Mouse (Mus musculus) urinary bladder, postnatal 4 days (tissue): Measurements from ENCODE around the gene Cdh13.

Experiments
- DNase-seq, 2 experiments: peaks; one replicate each; pipeline ENCODE4 v3.0.0; 2021 to 2022; ENCODE audit warnings: low spot score in 2 of 2

Cdh13 gene

DNA sequence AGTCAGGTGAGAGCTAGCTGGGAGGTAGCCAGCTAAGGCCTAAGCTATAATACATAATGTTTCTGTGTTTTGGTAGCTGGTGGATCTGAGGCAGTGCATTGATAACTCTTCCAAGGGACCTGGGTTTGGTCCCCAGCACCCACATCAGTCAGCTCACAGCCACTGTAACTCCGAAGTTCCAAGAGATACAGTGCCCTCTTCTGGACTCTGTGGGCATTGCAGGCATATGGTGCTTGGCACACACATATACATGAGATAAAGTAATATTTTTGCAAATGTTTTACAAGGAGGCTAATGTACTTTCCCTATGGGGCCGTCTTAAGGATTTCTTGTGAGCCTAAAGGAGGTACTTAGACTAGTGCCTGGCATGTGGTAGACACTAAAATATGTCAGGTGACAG, 755.8 kb downstream of the Cdh13 start:
- DNase-seq = no peak

DNA sequence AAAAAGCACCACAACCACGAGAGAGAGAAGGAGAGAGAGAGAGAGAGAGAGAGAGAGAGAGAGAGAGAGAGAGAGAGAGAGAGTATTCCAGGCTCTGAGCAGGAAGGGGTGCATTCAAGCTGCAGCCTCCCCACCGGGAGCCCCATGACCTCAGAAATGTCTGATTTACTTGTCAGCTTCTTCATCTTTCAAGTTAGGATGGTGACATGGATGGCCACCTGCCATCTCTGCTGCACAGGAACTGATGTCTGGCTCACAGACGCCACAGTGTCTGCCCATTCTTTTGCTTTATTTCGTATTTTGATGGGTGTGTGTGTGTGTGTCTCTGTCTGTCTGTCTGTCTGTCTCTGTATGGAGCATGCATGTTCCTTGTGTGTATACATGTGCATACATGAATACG, 774.3 kb downstream of the Cdh13 start:
- no peak for DNase-seq

DNA sequence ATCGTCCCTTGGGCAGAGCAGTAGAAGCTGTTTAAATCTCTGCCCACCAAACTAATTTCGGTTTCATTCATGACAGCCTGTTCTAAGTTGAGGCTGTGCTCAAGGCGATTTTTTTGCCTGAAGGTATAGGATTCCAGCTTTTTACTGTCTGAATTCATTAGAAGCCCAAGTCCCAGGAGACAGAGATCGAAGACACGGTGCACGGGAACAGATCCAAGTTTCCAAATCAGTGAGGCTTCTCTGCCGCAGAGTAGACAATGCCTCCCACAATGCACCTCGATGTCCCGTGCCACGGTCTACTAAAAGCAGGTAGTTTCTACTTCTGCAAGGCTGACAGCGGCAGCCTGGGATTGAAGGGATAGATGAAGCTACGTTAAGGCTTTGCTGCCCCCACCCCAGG, 778.1 kb downstream of the Cdh13 start:
- no peak for DNase-seq

DNA sequence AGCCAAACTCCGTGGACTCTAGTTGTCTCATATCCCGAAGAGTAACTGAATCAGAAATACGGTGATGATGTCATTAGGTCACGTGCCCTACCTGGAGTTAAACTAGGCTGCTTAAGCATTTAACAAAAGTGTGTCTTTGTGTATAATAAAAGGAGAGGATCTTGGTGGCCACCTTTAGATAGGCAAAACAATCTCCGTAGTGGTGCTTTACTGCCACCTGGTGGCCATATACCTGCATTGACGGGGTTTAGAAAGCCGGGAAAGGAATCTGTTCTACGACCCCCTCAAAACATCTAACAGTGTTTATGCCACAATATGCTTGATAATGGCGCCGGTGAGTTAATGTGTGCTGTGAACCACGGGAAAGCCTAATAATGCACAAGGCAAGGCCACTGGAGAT, 781.0 kb downstream of the Cdh13 start:
- DNase-seq = no peak

DNA sequence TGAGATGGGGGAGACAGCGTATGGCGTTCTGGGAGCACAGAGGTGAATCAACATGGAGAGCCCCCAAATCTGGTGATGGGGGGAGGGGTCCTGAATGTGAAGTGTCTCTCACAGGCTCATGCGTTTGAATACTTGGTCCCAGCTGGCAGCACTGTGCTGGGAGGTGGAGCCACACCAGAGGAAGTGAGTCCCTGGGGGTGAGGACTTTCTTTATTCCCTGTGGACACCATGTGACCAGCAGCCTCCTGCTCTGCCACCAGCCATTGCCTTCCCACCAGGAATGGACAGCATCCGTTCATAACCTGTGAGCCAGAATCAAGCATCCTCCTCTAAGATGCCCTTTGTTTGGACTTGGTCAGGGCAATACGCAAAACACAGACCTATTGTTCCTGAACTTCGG, 788.8 kb downstream of the Cdh13 start:
- no peak for DNase-seq

DNA sequence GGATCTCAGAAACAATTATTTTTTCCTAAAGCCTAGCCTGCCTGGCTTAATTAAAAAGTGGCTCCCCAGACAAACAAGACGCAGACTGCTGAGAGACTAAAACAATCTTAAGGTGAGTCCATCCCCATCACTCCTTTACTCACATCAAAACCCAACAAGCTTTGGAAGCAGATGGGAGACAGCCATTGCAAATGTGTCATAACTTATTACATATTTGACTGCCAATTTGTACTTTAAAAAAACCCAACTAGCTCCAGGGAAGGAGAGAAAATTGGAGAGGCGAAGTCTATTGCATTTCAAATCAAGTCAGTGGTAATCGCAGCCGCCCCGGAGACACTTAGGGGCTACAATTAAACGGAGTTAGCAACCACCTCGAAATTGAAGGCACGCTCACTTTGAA, 801.5 kb downstream of the Cdh13 start:
- DNase-seq = no peak

DNA sequence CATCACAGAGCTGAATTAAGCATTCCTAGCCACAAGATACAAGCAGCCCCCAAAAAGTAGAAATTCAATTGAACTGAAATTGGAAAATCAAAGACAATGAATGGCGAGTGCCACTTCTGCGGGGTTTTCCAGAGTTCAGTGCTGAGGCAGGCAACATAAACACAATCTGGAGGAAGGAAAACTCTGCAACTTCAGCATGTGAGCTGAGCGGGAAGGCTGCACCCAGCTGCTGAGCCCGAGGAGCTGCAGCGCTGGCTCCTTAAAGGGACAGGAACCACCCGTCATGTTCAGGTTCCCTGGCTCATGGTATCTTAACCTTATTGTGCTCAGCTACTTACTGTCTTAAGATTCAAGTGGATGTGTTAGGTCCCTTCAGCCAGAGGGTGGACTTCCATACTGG, 814.7 kb downstream of the Cdh13 start:
- no peak for DNase-seq

DNA sequence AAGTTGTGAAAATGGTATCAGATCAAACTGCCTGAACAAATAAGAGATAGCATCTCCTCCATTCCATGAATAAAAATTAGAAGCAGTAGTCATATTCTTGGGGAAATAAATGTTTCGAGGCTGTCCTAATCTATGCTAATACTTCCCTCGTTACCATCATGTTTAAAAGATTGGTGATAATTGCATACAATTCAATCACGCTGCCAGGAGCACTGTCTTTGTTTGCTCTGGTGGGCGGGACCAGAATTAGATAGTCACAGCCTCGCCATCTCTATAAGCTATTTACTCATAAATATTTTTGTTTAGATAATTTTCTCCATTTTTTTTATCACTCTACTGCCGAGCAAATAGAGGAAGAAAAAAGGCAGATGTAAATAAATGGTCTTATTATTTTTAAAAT, 819.3 kb downstream of the Cdh13 start:
- no peak for DNase-seq

DNA sequence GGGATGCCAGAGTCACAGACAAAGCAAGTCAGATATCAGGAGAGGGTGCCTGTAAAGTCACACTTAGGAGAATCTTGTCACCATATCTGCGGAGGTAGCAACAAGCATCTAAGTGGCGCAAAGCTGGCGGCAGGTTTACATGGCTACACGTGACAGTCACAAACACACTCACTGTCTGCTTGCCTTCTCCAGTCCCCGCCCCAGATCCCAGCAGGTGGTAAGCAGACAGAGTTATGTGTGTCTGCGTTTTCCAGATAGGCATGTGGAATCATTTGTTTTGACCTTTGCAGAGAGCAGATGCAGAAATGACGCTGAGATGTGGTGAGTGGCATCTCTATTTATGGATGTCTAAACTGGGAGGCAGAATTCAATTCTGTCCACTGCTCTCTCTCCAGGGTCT, 826.1 kb downstream of the Cdh13 start:
- no peak for DNase-seq

DNA sequence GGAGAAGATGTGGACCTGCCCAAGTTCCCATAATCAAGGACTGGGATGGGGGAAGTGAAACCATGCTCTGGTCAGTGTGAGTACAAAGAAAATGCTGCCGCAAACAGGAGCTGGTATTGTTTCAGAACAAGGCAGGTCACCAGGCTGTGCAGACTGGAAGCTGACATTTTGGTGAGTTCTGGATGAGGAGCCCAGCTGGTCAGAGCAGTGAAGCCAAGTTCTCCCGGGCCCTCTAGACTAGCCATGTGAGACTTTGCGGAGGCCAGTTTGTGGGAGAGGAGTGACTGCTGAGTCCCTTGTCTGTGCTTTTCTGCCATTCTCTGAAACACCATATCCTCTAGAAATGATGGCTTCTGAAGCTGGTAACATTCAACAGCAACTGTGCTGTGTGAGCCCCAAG, 829.3 kb downstream of the Cdh13 start:
- no peak for DNase-seq

DNA sequence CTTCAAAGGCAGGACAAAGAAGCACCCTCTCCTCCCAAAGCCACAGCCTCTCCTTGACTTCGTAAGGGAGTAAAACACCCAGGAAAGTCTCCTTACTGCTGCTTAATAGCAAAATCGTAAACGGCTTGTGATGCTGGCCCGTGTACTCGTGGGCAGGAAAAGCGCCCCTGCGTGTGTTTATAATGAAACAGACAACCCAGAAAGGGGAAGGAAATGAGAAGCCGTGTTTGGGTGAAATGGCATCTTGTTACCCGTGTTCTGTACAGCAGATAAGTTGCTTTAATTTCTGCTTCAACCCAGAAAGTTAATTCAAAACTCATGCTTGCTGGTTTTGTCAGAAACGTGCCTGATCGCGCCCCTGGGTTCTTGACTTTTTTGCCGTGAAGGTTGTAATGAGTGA, 837.7 kb downstream of the Cdh13 start:
- no peak for DNase-seq

DNA sequence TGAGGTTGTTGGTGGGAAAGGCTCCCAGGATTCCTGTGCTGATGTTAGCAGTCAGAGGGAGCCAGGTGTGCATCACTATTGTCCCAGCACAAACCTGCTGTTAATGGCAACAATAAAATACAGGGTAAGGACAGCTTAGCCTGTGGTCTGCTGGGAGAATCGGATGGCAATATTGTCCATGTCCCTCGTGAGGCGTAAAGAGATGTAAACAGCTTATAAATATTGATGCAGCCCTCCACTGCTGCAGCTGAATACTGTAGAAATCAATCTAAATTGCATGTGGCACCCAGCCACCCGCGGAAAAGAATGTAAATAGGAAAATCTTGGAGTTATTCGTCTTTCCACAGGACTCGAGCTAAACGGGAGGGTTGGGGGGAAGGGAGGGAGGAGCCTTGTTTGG, 844.3 kb downstream of the Cdh13 start:
- no peak for DNase-seq

DNA sequence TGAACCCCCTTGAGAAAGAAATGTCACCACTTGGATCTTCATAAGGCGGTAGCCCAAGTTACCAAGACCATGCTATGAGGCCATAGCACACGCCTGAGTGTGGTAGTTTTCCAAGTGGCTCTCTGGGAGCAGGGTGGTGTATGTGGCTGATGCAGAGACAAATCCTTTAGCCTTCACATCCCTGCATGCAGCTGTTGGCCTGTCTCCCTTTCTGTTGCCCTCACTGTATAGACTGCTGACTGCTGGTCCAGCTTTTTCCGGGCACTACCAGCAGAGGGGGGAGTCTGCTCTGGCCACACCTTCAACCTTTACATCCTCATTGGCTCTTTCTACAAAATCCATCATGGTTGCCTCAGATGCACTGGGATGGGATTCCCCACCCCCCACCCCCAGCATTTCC, 844.7 kb downstream of the Cdh13 start:
- no peak for DNase-seq

DNA sequence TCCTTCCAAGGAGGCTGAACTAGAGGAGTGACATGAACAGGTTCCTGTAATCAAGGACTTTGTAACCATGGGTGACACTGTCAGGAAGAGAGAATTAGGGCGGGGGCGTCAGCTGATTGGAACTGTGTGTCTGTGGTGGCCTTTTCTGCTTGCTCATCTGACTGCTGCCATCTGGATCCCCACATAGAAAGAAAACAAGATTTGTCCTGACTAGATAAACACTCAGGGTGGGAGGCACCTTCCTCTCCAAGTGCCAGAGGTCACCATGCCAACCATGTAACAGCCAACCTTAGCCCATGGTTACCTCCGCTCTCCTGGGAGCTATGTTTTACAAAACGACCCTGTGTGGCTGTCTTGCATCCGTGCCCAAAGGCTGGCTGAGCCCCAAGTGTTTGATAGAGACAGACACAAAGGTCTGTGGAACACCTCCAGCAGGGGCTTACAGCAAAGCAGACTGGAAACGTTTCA, 873.0 kb downstream of the Cdh13 start:
- no peak for DNase-seq

DNA sequence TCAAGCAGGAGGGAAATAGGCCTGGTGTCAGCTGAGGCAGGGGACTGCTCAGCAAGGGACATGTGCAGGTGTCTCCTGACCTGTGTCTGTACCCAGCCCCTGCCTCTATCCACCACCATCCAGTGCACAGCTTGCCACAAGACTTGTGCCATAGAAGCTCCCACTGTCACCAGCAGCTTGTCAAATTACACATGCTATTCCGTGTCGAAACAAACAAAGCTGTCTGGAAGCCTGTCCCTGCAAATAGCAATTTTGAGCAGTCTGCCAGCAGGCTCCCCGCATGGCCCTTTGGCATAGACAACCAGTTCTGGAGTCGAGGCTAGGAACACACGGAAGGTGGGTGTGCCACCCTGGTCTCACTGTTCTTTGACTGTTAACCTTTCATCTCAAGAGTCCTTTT, 875.1 kb downstream of the Cdh13 start:
- no peak for DNase-seq

DNA sequence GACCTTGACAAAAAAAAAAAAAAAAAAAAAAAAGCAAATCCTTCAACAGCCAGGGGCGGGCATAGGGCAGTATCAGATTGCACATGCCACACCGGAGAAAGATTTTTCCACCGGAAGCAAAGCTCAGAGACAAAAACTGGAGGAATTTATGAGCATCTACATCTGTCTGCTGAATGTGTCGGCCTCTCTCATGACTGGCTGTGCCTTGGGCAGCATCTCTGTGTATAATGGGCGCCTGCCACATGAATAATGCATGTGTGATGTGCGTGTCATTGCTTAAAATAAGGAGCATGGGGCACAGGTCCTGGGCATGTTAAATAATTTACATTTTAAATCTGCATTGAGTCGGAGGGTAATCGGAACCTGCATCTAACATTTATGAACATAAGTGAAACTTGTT, 876.3 kb downstream of the Cdh13 start:
- no peak for DNase-seq

DNA sequence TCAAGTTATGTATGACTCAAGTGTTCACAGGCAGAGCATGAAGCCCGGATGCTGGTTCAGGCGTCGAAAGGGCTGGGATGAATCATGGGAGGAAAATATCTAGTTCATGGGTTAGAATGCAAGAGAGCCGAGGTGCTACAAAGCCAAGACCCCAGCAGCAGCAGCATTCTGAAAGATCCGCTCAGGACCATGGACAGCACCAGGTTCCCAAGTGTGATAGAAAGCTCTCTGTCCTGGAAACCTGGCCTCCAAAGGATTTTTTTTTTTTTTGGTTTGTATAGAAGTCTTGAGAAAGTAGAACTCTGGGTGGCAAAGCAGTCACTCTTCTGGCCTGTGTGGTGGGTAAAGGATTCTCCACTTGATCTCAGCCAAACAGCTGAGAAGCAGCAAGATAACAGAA, 880.5 kb downstream of the Cdh13 start:
- no peak for DNase-seq

DNA sequence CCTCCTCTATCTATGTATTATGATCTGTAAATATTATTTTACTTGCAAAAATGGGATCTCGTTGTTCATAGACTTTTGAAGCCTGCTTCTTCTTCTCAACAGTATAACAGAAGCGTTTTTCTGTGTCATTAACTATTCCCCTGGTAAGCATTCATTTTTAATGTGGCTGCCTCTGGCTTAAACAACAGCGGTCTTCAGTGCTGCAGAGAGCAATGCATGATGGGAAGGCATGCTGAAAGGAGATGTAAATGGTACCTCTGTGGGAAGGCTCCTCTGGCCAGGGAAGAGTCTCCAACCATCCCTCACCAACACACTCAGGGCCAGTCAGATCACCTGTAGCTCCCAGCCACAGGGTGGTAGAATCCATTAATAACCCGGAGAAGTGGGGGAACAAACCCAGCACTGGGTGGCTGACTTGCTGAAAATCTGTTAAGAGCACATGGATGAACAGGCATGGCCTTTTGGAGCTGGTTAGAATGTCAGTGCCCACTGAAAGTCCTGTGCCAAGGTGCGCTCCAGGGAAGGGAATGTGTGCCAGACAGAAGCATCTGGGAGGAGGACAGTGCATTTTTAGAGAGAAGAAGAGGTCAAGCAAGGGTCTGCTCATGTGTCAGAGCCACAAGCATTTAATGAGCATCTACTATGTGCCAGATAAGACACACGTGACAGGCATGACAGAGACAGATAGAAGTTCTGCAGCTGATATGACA, 893.8 kb downstream of the Cdh13 start:
- no peak for DNase-seq

DNA sequence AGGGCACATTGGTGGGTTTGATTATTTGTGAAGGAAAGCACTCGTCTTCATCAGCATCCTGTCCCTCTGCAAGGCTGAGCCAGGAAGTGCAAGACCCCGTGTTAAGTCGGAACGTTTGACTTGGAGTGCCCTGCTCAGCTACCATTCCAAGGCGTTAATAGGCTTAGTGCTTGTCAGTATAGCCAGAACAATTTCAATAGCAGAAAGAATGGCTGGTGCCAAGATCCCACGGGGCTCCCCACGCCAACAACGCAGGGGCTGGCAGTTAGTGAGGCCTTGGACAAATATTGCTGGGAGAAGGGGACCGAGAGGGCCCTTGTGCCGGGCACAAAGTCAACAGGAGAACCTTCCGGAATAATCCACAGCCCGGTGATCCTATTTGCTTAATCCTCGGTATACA, 897.1 kb downstream of the Cdh13 start:
- no peak for DNase-seq

DNA sequence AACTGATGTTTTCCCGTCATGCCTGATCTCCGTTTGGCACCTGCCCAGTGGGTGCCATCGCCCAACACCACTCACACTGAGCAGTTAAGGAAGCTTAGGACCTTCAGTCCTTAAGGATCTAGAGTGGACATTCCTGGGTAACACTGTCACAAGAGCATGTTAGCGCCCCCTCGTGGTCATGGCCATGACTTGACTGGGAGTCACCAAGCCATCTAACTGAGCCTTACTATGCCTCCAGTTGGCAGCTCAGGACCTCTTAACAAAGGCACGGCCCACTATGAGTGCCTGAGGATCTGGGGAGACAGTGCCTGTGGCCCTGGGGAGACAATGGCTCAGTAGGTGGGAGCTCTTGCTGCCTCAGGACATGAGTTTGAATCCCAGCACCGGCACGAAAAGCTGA, 912.2 kb downstream of the Cdh13 start:
- no peak for DNase-seq

DNA sequence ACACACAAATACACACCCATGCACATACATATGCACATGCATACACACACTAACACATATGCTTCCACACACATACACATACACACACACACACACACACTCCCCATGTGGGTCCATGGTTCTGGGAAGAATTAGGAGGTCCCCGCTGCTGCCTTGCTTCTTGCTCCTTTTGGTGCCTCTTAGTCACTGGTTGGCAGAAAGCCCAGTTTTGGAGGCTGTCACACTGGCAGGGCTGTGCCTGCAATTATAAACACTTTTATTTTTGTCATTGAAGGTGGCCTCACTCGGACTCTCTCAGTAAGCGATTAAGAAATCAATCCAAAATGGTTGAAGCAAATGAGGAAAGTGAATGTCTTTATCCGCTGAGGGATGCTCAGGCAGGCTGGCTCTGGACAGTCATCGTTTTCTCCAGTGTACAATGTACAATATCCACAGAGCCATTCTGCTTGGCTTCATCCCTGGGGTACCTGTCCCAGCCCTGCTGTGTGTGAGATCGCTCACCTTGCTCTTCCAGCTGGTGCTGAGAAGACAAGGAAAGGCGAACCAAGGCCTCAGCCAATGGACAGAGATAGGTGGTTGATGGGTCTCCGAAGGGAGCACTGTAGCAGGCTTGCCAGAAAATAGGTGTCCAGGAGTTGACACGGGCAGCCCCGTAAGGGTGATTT, 913.1 kb downstream of the Cdh13 start:
- no peak for DNase-seq

DNA sequence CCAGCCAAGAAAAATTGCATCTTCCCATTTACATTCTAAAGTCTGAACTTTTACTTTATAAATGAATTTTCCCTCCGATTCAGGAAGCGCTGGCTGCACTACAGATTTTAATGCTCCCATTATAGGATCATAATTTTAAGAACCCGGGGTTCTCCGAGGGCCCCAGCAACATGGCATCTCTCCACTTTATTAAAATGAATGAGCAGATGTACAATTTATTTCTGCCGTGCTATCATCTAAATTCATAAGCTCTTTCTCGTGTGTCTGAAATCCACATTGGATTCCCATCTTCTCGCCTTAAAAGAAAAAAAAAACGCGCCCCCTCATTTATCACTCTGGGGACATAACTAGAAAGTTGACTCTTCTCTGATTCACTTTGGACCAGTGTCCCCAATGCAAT, 925.0 kb downstream of the Cdh13 start:
- DNase-seq = no peak

DNA sequence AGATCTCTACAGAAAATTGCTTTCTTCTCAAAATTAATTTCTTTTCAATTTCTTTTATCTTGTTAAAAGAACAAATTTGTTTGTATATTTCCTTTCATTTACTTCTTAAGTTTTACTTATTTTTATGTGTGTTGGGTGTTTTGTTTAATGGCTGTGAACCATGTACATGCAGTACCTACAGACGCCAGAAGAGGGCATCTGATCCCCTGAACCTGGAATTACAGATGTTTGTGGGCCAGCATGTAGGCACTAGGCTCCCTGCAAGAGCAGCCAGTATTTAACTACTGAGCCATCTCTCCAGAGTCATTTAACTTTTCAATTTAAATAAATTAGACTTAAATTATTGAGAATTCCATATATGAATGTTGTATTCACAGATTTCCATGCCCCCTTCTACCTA, 941.0 kb downstream of the Cdh13 start:
- no peak for DNase-seq

DNA sequence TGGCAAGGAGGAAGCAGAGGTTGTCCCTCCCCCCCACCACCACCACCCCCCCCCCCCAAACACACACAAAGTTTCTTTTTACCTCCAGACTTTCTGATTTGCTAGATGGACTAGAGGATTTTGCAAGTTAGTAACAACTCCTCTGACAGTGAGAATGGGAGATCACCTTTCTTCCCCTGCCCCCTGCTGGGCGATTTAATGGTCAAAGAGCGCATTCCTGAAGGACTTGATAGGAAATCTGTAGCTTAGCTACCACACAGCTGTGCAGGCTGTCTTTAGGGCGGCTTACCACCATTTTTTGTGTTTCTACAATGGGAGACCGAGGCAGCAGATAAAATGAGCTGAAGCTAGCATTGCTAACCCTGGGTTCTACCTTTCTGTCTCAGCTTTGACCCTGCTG, 961.6 kb downstream of the Cdh13 start:
- no peak for DNase-seq
